Mouse (Mus musculus): ENCODE measurements around the gene Slc25a3.

DNA sequence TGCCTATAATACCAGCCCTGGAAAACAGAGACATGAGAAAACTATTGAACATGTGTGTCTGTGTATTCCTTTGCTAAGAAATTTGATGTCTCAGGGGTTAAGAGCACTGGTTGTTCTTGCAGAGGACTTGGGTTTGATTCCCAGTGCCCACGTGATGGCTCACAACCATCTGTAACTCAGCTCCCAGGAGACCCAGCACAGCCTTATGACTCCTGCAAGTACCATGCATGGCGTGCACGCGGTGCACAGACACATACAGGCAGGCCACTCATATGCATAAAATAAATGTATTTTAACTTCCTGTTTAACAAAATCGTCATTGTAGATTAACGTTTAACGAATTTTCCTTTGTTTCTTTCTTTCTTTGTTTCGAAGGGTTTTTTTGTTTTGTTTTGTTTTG is 25.8 kb downstream of the Slc25a3 start:
- TF ChIP-seq CTCF (IDR thresholded peaks at IDR 0.05; ENCODE audit: low read depth, low read length) = no peak
- TF ChIP-seq POLR2A (IDR thresholded peaks at IDR 0.05; ENCODE audit: insufficient read depth, low read length) = no peak

All from ES-Bruce4 (cell line).